Mouse (Mus musculus): ENCODE data around the gene Hddc3. TPM values are rescaled to one million over a fixed set of nuclear protein-coding genes. Genes with fewer than 3 reads are reported as not detected.

Hddc3 gene
- total and polyA plus RNA-seq, 2 experiments from 2014 or later = 16.8 to 36.7 TPM

DNA sequence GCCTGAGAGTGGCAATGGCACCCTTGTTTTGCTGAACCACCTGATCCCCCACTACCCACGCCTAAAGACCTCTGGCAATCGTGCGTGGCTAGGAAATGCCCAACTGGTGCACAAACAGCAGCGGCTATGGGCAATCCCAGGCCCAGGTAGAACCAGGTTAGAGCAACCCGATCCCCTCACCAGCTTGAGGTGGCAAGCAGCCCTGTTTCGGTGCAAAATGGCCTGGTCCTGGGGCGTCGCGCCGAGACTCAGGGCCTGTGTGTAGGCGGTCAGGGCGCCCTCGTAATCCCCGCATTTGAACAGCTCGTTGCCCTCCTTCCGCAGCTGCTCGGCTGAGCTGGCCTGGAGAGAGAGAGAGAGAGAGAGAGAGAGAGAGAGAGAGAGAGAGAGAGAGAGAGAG is 3.5 kb upstream of the Hddc3 start:
- TF ChIP-seq CTCF (IDR thresholded peaks at IDR 0.05) = no peak
- Histone ChIP-seq H3K4me2 (ENCODE audit: low read depth, low read length, poor library complexity, severe bottlenecking) (peak overlapping the region; percentile 82), H3K4me1 (ENCODE audit: insufficient read depth, low read length) (peaks cover 28% of the 10 kb centered on the region; the same call in 1 of the 2 replicates), H3K9ac (replicated peaks; ENCODE audit: low read length, poor library complexity, severe bottlenecking) (peak overlapping the region; percentile 79), H3K4me3 (ENCODE audit: low read depth, low read length) (peak overlapping the region; percentile 53), H3K9me3 (ENCODE audit: low read length) (no peaks in the 10 kb centered on the region), H3K27me3 (ENCODE audit: insufficient read depth, low read length) (no peaks in the 10 kb centered on the region), H3K27ac (ENCODE audit: low read depth, low read length) (peak overlapping the region; percentile 90), H3K36me3 (ENCODE audit: insufficient read depth, low read length) (peaks cover 27% of the 10 kb centered on the region)
- ATAC-seq (ENCODE audit: low FRiP score) (no peak), DNase-seq (ENCODE audit: low spot score) (peak; percentile 45)
- 6% methylated on average over 17 of the region's 17 CpGs for WGBS

DNA sequence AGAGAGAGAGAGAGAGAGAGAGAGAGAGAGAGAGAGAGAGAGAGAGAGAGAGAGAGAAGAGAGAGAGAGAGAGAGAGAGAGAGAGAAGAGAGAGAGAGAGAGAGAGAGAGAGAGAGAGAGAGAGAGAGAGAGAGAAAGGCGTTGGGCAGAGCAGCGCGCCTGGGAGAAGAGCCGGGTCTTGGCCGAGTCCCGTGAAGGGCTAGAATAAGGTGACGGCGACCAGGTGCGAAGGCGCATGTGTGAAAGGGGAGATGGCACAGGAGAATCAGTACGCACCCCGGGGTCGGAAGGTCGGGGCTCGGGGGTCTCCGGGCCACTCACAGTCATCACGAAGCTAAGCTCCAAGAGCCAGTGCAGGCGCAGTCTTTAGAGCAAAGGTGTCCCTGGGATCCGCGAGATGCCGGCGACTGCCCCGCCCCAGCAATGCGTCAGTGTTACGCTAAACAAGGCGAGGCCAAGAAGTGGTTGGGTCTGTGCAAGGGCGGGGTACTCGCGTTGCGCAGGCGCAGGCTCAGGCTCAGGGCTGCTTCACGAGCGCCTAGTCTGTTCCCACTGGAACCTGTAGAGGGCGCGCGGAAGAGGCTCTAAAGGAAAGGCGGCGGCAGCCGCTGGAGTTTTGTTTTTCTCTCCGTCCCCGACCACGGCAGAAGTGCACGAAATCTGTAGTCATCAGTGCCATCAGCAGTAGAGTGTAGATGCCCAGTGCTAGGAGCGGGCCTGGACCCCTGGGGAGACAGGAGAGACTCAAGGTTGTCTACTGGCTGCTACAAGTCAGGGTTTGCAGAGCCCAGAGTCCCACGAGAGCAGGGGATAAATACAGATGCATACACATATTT is 2.9 kb upstream of the Hddc3 start:
- DNase-seq (ENCODE audit: low spot score) (peak; percentile 97), ATAC-seq (ENCODE audit: low FRiP score) (peak; percentile 96)
- Histone ChIP-seq H3K27me3 (ENCODE audit: insufficient read depth, low read length) (no peaks in the 10 kb centered on the region), H3K27ac (ENCODE audit: low read depth, low read length) (peak overlapping the region; percentile 90), H3K9ac (replicated peaks; ENCODE audit: low read length, poor library complexity, severe bottlenecking) (peak overlapping the region; percentile 79), H3K36me3 (ENCODE audit: insufficient read depth, low read length) (peaks cover 21% of the 10 kb centered on the region), H3K4me2 (ENCODE audit: low read depth, low read length, poor library complexity, severe bottlenecking) (peak overlapping the region; percentile 82), H3K4me3 (ENCODE audit: low read depth, low read length) (peak overlapping the region; percentile 53), H3K4me1 (ENCODE audit: insufficient read depth, low read length) (peaks cover 28% of the 10 kb centered on the region; the same call in 1 of the 2 replicates), H3K9me3 (ENCODE audit: low read length) (no peaks in the 10 kb centered on the region)
- WGBS = under 1% methylated on average over 45 of the region's 45 CpGs
- TF ChIP-seq CTCF (IDR thresholded peaks at IDR 0.05) = peak; percentile 91

DNA sequence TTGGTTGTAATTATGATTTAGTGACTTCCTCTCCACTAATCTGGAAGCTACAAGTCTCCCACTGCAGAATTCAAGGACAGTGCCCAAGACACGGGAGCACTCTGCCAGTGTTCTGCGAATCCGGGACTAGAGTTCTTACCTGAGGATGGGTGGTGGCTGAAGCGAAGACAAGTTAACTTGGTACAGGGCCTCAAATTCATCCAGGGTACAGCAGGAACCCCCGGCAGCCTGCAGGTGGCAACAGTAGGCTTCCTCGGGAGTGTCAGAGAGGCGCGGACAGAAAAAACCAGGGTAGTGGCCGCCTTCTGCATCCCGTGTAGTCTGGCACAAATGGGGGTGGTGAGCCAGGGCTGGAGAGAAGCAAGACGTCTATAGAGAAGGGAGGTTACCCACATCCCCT is 2.1 kb upstream of the Hddc3 start, which contains the start of gene Unc45a:
TSS of gene Unc45a (minus strand) at position 213 of the 400 bp plus-strand sequence.
- H3K36me3 ChIP-seq (ENCODE audit: insufficient read depth, low read length) = peaks cover 13% of the 10 kb centered on the region
- H3K9me3 ChIP-seq (ENCODE audit: low read length) = no peaks in the 10 kb centered on the region
- 4% methylated on average over 11 of the region's 11 CpGs for WGBS
- H3K27me3 ChIP-seq (ENCODE audit: insufficient read depth, low read length) = no peaks in the 10 kb centered on the region
- peak within 1 kb of the TSS; percentile 90 for H3K27ac ChIP-seq (ENCODE audit: low read depth, low read length)
- H3K9ac ChIP-seq (replicated peaks; ENCODE audit: low read length, poor library complexity, severe bottlenecking) = peak within 1 kb of the TSS; percentile 79
- peak; percentile 78 for TF ChIP-seq CTCF (IDR thresholded peaks at IDR 0.05)
- peak within 1 kb of the TSS; percentile 82 for H3K4me2 ChIP-seq (ENCODE audit: low read depth, low read length, poor library complexity, severe bottlenecking)
- H3K4me1 ChIP-seq (ENCODE audit: insufficient read depth, low read length) = peaks cover 28% of the 10 kb centered on the region; the same call in 1 of the 2 replicates
- H3K4me3 ChIP-seq (ENCODE audit: low read depth, low read length) = peak within 1 kb of the TSS; percentile 53
- ATAC-seq (ENCODE audit: low FRiP score) = peak; percentile 58
- DNase-seq (ENCODE audit: low spot score) = peak; percentile 77

DNA sequence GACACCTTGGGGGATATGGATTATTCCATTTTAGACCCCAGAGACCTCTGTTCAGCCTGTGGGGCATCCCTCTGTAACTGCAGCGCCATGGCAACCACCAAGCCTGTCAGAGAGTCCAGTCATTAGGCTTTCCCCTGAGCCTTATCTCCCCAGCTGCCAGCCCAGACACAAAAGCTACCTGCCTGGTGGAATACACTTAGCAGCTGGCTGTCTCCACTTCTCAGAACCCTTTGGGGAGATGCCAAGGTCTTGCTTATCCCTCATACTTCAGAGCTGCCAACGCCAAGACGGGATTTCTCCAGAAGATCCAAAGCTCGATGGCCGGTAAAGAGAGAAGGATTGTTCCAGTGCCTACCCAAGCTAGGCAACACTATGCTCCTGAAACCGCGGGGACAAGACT is 1.1 kb upstream of the Hddc3 start:
- ATAC-seq (ENCODE audit: low FRiP score) = no peak
- Histone ChIP-seq H3K9ac (replicated peaks; ENCODE audit: low read length, poor library complexity, severe bottlenecking) (no peak overlapping the region), H3K4me3 (ENCODE audit: low read depth, low read length) (no peak overlapping the region), H3K4me1 (ENCODE audit: insufficient read depth, low read length) (peaks cover 28% of the 10 kb centered on the region; the same call in 1 of the 2 replicates), H3K36me3 (ENCODE audit: insufficient read depth, low read length) (0 out of 2 replicates have a peak, but pooled peaks cover 3% of the 10 kb centered on the region), H3K27me3 (ENCODE audit: insufficient read depth, low read length) (no peaks in the 10 kb centered on the region), H3K27ac (ENCODE audit: low read depth, low read length) (no peak overlapping the region), H3K4me2 (ENCODE audit: low read depth, low read length, poor library complexity, severe bottlenecking) (no peak overlapping the region; the same call in 1 of the 2 replicates), H3K9me3 (ENCODE audit: low read length) (no peaks in the 10 kb centered on the region)
- WGBS = 56% methylated on average over 7 of the region's 7 CpGs
- no peak for DNase-seq (ENCODE audit: low spot score)
- TF ChIP-seq CTCF (IDR thresholded peaks at IDR 0.05) = no peak

DNA sequence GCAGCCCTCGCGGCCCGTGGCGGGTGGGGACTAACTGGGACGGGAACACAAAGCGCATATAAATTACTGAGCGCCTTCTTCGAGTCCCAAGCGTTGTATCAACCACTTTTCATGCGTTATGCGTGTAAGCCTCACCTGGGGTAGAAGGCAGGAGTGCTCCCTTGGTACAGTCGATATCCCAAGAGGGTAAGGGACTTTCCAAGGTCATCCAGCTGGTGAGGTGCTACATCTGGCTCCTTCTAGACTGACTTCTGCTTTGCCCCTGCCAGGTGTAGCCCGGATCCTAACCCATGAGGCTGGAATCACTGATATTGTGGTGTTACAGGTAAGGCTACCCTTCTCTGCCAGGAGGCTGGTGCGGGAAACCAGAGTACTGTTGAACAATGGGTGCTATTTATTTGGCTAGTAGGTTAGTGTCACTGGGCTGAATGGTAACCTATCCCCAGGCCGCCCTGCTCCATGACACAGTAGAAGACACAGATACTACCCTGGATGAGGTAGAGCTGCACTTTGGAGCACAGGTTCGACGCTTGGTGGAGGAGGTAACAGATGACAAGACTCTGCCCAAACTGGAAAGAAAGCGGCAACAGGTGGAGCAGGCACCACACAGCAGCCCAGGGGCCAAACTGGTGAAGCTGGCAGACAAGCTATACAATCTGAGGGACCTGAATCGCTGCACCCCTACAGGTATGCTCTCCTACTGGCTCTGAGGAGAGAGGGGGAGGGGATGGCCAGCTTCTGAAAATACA is 540 bp downstream of the Hddc3 start:
- H3K4me1 ChIP-seq (ENCODE audit: insufficient read depth, low read length) = peaks cover 22% of the 10 kb centered on the region; the same call in 1 of the 2 replicates
- peak overlapping the region; percentile 64 for H3K4me2 ChIP-seq (ENCODE audit: low read depth, low read length, poor library complexity, severe bottlenecking)
- DNase-seq (ENCODE audit: low spot score) (no peak), ATAC-seq (ENCODE audit: low FRiP score) (peak; percentile 12; the same call in 1 of the 2 replicates)
- no peaks in the 10 kb centered on the region for H3K27me3 ChIP-seq (ENCODE audit: insufficient read depth, low read length)
- peak overlapping the region; percentile 82 for H3K9ac ChIP-seq (replicated peaks; ENCODE audit: low read length, poor library complexity, severe bottlenecking)
- peak overlapping the region; percentile 82 for H3K27ac ChIP-seq (ENCODE audit: low read depth, low read length)
- no peak for TF ChIP-seq CTCF (IDR thresholded peaks at IDR 0.05)
- peak overlapping the region; percentile 46 for H3K4me3 ChIP-seq (ENCODE audit: low read depth, low read length)
- H3K9me3 ChIP-seq (ENCODE audit: low read length) = no peaks in the 10 kb centered on the region
- 26% methylated on average over 19 of the region's 19 CpGs for WGBS
- H3K36me3 ChIP-seq (ENCODE audit: insufficient read depth, low read length) = no peaks in the 10 kb centered on the region
